Mouse (Mus musculus) layer of hippocampus, adult 2 months (tissue): ENCODE results near the gene Fbxl22. TPM values are rescaled to one million over a fixed set of nuclear protein-coding genes. Genes with fewer than 3 reads are reported as not detected.
A peak's percentile ranks its signal among the peaks of the same experiment; 100 is the strongest.

Experiments used
- DNase-seq, 2 experiments: peaks; one replicate each; pipeline ENCODE4 v3.0.0; 2022; ENCODE audit warnings: low spot score in 2 of 2
- H3K27ac ChIP-seq: fragments of 200-600 bp; 2 replicates; pipeline ENCODE4 v1.8.1; 2022
- H3K4me3 ChIP-seq: fragments of 200-600 bp; 2 replicates; pipeline ENCODE4 v1.8.1; 2022; ENCODE audit warnings: mild to moderate bottlenecking
- CTCF ChIP-seq: fragments of 200-600 bp; conservative IDR thresholded peaks from 2 replicates; pipeline ENCODE4 v1.8.1; 2022; ENCODE audit warnings: antibody characterized with exemption, mild to moderate bottlenecking, moderate library complexity
- long read RNA-seq, 2 experiments: library from polyadenylated mRNA; stranded (forward); transcript quantifications; one replicate each; pipeline ENCODE4 v2.0.0; 2021; ENCODE audit warnings: borderline mapping rate in 2 of 2
- total RNA-seq, 2 experiments: library from RNA; stranded (reverse); gene quantifications; 2 replicates each; pipeline ENCODE4 v1.2.3; 2021

Gene Fbxl22
- under 1 TPM; 0.22 to 0.38 TPM for total RNA-seq
- long read RNA-seq, experiment 1 = 0 reads
- long read RNA-seq, experiment 2 = 0 reads

- H3K27ac ChIP-seq = peak within 1 kb of the TSS; percentile 99
- peak; percentile 79 for TF ChIP-seq CTCF
Measured at GRCm38 (mm10) chr9:66514256-66514770, at the start of gene Fbxl22. TSS of gene Fbxl22 (minus strand) at chr9:66514593.

GRCm38 (mm10) chr9:66562215-66562614 lies 47.8 kb upstream of the Fbxl22 start:
- no peak overlapping the region for H3K4me3 ChIP-seq
- DNase-seq = no peak
- no peak for TF ChIP-seq CTCF
- H3K27ac ChIP-seq = no peak overlapping the region

More at GRCm38 (mm10) chr9:66514256-66514770, at the start of gene Fbxl22:
- peak in 1 of 2 experiments; percentile 45 for DNase-seq
- no peak within 1 kb of the TSS for H3K4me3 ChIP-seq

GRCm38 (mm10) chr9:66561496-66561895 lies 47.1 kb upstream of the Fbxl22 start:
- Histone ChIP-seq H3K27ac (no peak overlapping the region), H3K4me3 (no peak overlapping the region)
- DNase-seq = no peak
- no peak for TF ChIP-seq CTCF

GRCm38 (mm10) chr9:66560728-66561127 lies 46.3 kb upstream of the Fbxl22 start:
- Histone ChIP-seq H3K4me3 (no peak overlapping the region), H3K27ac (no peak overlapping the region)
- no peak for TF ChIP-seq CTCF
- DNase-seq = no peak

- Histone ChIP-seq H3K27ac (no peak overlapping the region), H3K4me3 (no peak overlapping the region)
- no peak for DNase-seq
- TF ChIP-seq CTCF = no peak
Measured at GRCm38 (mm10) chr9:66560295-66560694, 45.9 kb upstream of the Fbxl22 start.

GRCm38 (mm10) chr9:66558971-66559370 lies 44.6 kb upstream of the Fbxl22 start:
- DNase-seq = no peak
- Histone ChIP-seq H3K4me3 (no peak overlapping the region), H3K27ac (no peak overlapping the region)
- no peak for TF ChIP-seq CTCF

- H3K27ac ChIP-seq = no peak overlapping the region
- no peak for DNase-seq
- H3K4me3 ChIP-seq = no peak overlapping the region
- no peak for TF ChIP-seq CTCF
Measured at GRCm38 (mm10) chr9:66542785-66543184, 28.4 kb upstream of the Fbxl22 start.

GRCm38 (mm10) chr9:66521595-66521994 lies 7.2 kb upstream of the Fbxl22 start:
- TF ChIP-seq CTCF = no peak
- DNase-seq = no peak
- H3K27ac ChIP-seq = no peak overlapping the region
- H3K4me3 ChIP-seq = no peak overlapping the region

GRCm38 (mm10) chr9:66520299-66520698 lies 5.9 kb upstream of the Fbxl22 start:
- no peak overlapping the region for H3K27ac ChIP-seq
- no peak for DNase-seq
- no peak for TF ChIP-seq CTCF
- no peak overlapping the region for H3K4me3 ChIP-seq

GRCm38 (mm10) chr9:66518901-66519300 lies 4.5 kb upstream of the Fbxl22 start:
- no peak for DNase-seq
- no peak for TF ChIP-seq CTCF
- Histone ChIP-seq H3K27ac (0 out of 2 replicates have a peak overlapping the region, but pooled peaks have one; percentile 23), H3K4me3 (no peak overlapping the region)

- no peak for TF ChIP-seq CTCF
- H3K27ac ChIP-seq = no peak overlapping the region
Measured at GRCm38 (mm10) chr9:66518251-66518650, 3.9 kb upstream of the Fbxl22 start.

GRCm38 (mm10) chr9:66517746-66518145 lies 3.4 kb upstream of the Fbxl22 start:
- no peak for TF ChIP-seq CTCF
- DNase-seq = no peak
- Histone ChIP-seq H3K4me3 (no peak overlapping the region), H3K27ac (no peak overlapping the region)

More at GRCm38 (mm10) chr9:66518251-66518650, 3.9 kb upstream of the Fbxl22 start:
- H3K4me3 ChIP-seq = no peak overlapping the region
- DNase-seq = no peak

- no peak for DNase-seq
- Histone ChIP-seq H3K4me3 (no peak overlapping the region), H3K27ac (no peak overlapping the region)
- no peak for TF ChIP-seq CTCF
Measured at GRCm38 (mm10) chr9:66516296-66516940, 2.0 kb upstream of the Fbxl22 start.

- no peak for TF ChIP-seq CTCF
- DNase-seq = no peak
- no peak overlapping the region for H3K27ac ChIP-seq
Measured at GRCm38 (mm10) chr9:66515680-66516210, 1.4 kb upstream of the Fbxl22 start.

More at GRCm38 (mm10) chr9:66515680-66516210, 1.4 kb upstream of the Fbxl22 start:
- no peak overlapping the region for H3K4me3 ChIP-seq
